In genomic region chr2:73768669-73769068, GRCm38 (mm10) we compare ENCODE assay signal across 18 mouse cellular contexts.
"Had no signal": no experiment of that assay in that cellular context is flagged by ENCODE, and none has a peak within 500 bp of the region (broad histone marks: within the 10 kb centered on the region; RNA-seq: fewer than 3 reads in every experiment).

No protein-coding gene starts in this region.

- H3K36me3 ChIP-seq: midbrain, embryonic 12.5 days; neural tube, embryonic 13.5 days; neural tube, embryonic 15.5 days had no signal

- H3K9ac ChIP-seq: lung, embryonic 14.5 days; midbrain, embryonic 12.5 days; neural tube, embryonic 13.5 days; neural tube, embryonic 15.5 days had no signal

- H3K4me2 ChIP-seq: lung, embryonic 14.5 days; midbrain, embryonic 12.5 days; neural tube, embryonic 13.5 days; neural tube, embryonic 15.5 days had no signal

- H3K4me3 ChIP-seq: midbrain, embryonic 12.5 days; myocyte; neural tube, embryonic 13.5 days; neural tube, embryonic 15.5 days had no signal

- ATAC-seq: midbrain, embryonic 16.5 days had no signal

- H3K9me3 ChIP-seq: midbrain, embryonic 12.5 days; neural tube, embryonic 13.5 days; neural tube, embryonic 15.5 days had no signal

- DNase-seq: lung, adult 18-20 months; lung, embryonic 14.5 days; lung, postnatal 10 days; lung, postnatal 4 days; midbrain, embryonic 14.5 days; retina, postnatal 1 day; right cerebral cortex, adult 18-20 months; right cerebral cortex, postnatal 25 days; right cerebral cortex, postnatal 4 days; spleen, adult 18-20 months; thymus, adult 18-20 months; thymus, postnatal 14 days; thymus, postnatal 36 days had no signal

- H3K27ac ChIP-seq: midbrain, embryonic 12.5 days; neural tube, embryonic 13.5 days; neural tube, embryonic 15.5 days had no signal

- H3K27me3 ChIP-seq: midbrain, embryonic 12.5 days; neural tube, embryonic 13.5 days; neural tube, embryonic 15.5 days had no signal
